Mouse (Mus musculus): Measurements from ENCODE around the gene Wnk1. TPM values are rescaled to one million over a fixed set of nuclear protein-coding genes. Genes with fewer than 3 reads are reported as not detected.
A peak's percentile ranks its signal among the peaks of the same experiment; 100 is the strongest.

Wnk1 gene
- polyA plus RNA-seq, 1 experiment from 2014 or later = 72.7 TPM

DNA sequence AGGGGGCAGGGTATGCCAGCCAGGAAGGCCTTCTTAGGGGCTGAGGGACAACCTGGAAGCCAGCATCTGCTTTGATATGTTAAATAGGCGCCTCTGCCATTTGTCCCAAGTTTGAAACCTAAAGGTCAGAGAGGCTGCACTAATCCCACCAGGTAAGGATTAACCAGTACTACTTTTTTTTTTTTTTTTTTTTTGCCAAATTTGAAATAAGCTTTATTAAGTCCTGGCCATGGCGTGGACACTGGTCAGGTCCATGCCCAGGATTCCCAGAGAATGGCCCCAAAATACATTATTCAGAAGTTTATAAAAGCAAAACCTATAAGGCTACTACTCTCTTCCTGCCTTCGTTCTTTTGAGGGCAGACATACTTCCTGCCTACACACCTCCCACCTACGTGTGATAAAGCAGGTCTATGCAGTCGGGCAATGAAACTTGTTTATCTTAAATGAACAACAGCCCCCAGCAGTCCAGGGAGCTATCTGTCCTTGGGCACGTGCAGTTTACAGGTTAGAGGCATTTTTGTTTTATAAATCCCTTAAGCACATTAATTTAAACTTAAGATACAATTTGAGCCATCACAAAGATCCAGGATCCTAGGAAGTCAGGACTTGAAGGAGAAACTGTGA, 27.2 kb upstream of the Wnk1 start:
- no peak for DNase-seq (ENCODE audit: low spot score)
- H3K36me3 ChIP-seq (ENCODE audit: insufficient read depth, low read length) = no peaks in the 10 kb centered on the region
- no peak for TF ChIP-seq EP300 (IDR thresholded peaks at IDR 0.05)
- no peak for TF ChIP-seq CTCF (IDR thresholded peaks at IDR 0.05)
- no peak overlapping the region for H3K27ac ChIP-seq (ENCODE audit: low read length)
- H3K27me3 ChIP-seq (replicated peaks; ENCODE audit: insufficient read depth, low read length) = no peaks in the 10 kb centered on the region
- no peak overlapping the region for H3K4me3 ChIP-seq (ENCODE audit: low read depth, low read length)
- no peaks in the 10 kb centered on the region for H3K4me1 ChIP-seq (ENCODE audit: insufficient read depth, low read depth, low read length)
- no peak for ATAC-seq
- no peak overlapping the region for H3K4me2 ChIP-seq (replicated peaks; ENCODE audit: low read depth, low read length)
- H3K9me3 ChIP-seq (ENCODE audit: low read length) = no peaks in the 10 kb centered on the region
- 63% methylated on average over 6 of the region's 6 CpGs for WGBS
- no peak overlapping the region for H3K9ac ChIP-seq (replicated peaks; ENCODE audit: low read depth)

DNA sequence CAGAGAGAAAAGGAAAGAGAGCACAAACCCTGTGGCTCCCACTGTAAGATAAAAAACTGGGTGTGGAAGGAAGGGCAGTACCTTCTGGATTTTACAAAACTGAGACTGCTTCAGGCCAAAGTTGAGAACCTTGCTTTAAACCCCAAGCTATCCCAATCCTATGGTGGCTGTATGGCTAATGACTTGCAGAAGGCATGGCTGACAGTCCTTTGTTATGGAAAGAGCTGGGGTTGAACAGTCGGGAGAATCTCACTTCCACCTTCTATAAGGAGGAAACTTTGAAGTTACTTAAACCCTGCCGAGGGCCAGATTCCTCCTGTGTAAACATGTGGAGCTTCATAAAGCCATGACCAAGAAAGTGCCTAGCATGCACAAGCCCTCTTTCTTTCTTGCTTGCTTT, 26.2 kb upstream of the Wnk1 start:
- H3K36me3 ChIP-seq (ENCODE audit: insufficient read depth, low read length) = no peaks in the 10 kb centered on the region
- no peaks in the 10 kb centered on the region for H3K4me1 ChIP-seq (ENCODE audit: insufficient read depth, low read depth, low read length)
- no peak overlapping the region for H3K9ac ChIP-seq (replicated peaks; ENCODE audit: low read depth)
- H3K27me3 ChIP-seq (replicated peaks; ENCODE audit: insufficient read depth, low read length) = no peaks in the 10 kb centered on the region
- ATAC-seq = no peak
- H3K27ac ChIP-seq (ENCODE audit: low read length) = no peak overlapping the region
- no peak overlapping the region for H3K4me3 ChIP-seq (ENCODE audit: low read depth, low read length)
- DNase-seq (ENCODE audit: low spot score) = no peak
- no peaks in the 10 kb centered on the region for H3K9me3 ChIP-seq (ENCODE audit: low read length)
- TF ChIP-seq EP300 (IDR thresholded peaks at IDR 0.05) = no peak
- no peak for TF ChIP-seq CTCF (IDR thresholded peaks at IDR 0.05)
- 19% methylated on average over 2 of the region's 2 CpGs for WGBS
- no peak overlapping the region for H3K4me2 ChIP-seq (replicated peaks; ENCODE audit: low read depth, low read length)

DNA sequence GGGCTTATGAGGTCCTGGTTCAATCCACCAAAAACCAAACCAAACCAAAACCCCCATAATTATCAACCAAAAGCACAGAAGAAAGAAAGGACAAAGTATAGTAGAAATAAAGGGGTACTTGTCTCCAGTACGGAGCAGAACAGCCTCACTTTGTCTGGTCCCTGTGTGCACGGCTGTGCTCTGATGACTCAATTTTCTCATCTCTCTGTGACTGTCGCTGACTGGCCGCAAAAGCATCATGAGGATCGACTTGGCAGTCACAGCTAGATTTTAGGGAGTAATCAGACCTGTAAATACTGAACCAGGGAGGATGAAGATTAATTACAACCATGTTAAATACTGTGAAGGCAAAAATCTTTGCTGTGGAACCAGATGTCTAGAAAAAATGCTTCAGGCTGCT, 24.5 kb upstream of the Wnk1 start:
- Histone ChIP-seq H3K4me2 (replicated peaks; ENCODE audit: low read depth, low read length) (no peak overlapping the region), H3K4me1 (ENCODE audit: insufficient read depth, low read depth, low read length) (no peaks in the 10 kb centered on the region), H3K4me3 (ENCODE audit: low read depth, low read length) (no peak overlapping the region), H3K36me3 (ENCODE audit: insufficient read depth, low read length) (no peaks in the 10 kb centered on the region), H3K9ac (replicated peaks; ENCODE audit: low read depth) (no peak overlapping the region), H3K9me3 (ENCODE audit: low read length) (no peaks in the 10 kb centered on the region), H3K27me3 (replicated peaks; ENCODE audit: insufficient read depth, low read length) (no peaks in the 10 kb centered on the region), H3K27ac (ENCODE audit: low read length) (no peak overlapping the region)
- no peak for ATAC-seq
- TF ChIP-seq CTCF (IDR thresholded peaks at IDR 0.05) = no peak
- no peak for TF ChIP-seq EP300 (IDR thresholded peaks at IDR 0.05)
- no peak for DNase-seq (ENCODE audit: low spot score)
- 79% methylated on average over 5 of the region's 5 CpGs for WGBS

DNA sequence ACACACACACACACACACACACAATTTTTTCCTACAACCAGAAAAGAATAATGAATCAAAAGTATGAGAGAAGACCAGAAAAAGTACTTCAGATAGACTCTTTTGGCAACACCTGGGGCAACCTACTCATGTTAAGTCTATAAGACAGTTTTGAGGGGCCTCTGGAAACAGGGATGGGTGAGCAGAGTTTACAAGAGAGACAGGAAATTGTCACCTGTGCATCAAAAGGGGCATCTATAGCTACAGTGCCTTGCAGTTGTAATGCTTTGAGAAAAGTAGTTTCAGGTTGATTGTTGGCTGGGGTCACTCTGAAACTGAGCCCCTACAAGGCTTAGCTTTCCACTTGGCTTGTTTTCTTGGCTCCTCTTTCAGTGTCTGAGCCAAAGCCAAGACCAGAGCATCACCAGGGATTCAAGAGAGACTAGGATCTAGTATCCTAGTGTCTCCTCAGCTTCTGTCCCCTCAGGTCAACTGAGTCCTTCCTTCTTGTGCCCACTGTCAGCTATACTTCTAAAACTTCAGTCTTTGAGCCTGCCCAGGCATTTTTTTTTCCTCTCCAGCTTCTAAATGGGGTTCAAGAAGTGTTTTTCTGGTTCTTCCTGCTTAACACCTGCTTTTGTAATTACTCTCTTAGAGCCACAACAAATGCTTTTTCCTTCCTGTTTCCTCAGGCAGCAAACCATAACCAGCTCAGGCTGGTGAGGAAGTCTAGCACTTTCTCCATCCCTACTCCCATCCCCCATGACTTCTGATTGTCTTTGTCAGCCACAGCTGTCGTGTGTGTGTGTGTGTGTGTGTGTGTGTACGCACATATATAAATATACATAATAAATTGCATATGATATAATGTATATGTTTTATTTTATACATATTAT, 17.4 kb upstream of the Wnk1 start:
- WGBS = 65% methylated on average over 2 of the region's 2 CpGs
- DNase-seq (ENCODE audit: low spot score) (peak; percentile 31), ATAC-seq (no peak)
- TF ChIP-seq CTCF (IDR thresholded peaks at IDR 0.05) (no peak), EP300 (IDR thresholded peaks at IDR 0.05) (no peak)
- H3K9ac ChIP-seq (replicated peaks; ENCODE audit: low read depth) = no peak overlapping the region
- H3K27ac ChIP-seq (ENCODE audit: low read length) = no peak overlapping the region
- no peaks in the 10 kb centered on the region for H3K36me3 ChIP-seq (ENCODE audit: insufficient read depth, low read length)
- no peaks in the 10 kb centered on the region for H3K27me3 ChIP-seq (replicated peaks; ENCODE audit: insufficient read depth, low read length)
- no peak overlapping the region for H3K4me3 ChIP-seq (ENCODE audit: low read depth, low read length)
- no peak overlapping the region for H3K4me2 ChIP-seq (replicated peaks; ENCODE audit: low read depth, low read length)
- H3K9me3 ChIP-seq (ENCODE audit: low read length) = no peaks in the 10 kb centered on the region
- no peaks in the 10 kb centered on the region; the same call in 1 of the 2 replicates for H3K4me1 ChIP-seq (ENCODE audit: insufficient read depth, low read depth, low read length)

DNA sequence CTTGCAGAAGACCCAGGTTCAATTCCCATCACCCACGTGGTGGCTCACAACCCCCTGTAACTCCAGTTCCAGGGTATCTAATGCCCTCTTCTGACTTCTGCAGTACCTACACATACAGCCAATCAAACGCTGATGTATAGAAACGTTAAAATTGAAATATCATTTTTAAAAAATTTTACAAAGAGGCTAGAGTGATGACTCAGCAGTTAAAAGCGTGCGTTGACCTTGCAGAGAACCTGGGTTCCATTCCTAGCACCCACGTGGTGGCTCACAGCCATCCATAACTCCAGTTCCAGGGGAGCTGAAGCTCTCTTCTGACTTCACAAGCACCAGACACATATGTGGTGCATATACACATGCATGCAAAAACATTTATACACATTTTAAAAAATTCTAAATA, 15.9 kb upstream of the Wnk1 start:
- 78% methylated on average over 6 of the region's 6 CpGs for WGBS
- Histone ChIP-seq H3K4me1 (ENCODE audit: insufficient read depth, low read depth, low read length) (no peaks in the 10 kb centered on the region; the same call in 1 of the 2 replicates), H3K27me3 (replicated peaks; ENCODE audit: insufficient read depth, low read length) (no peaks in the 10 kb centered on the region), H3K9ac (replicated peaks; ENCODE audit: low read depth) (no peak overlapping the region), H3K9me3 (ENCODE audit: low read length) (no peaks in the 10 kb centered on the region), H3K4me3 (ENCODE audit: low read depth, low read length) (no peak overlapping the region), H3K36me3 (ENCODE audit: insufficient read depth, low read length) (no peaks in the 10 kb centered on the region), H3K4me2 (replicated peaks; ENCODE audit: low read depth, low read length) (no peak overlapping the region), H3K27ac (ENCODE audit: low read length) (no peak overlapping the region)
- TF ChIP-seq CTCF (IDR thresholded peaks at IDR 0.05) (no peak), EP300 (IDR thresholded peaks at IDR 0.05) (no peak)
- DNase-seq (ENCODE audit: low spot score) = no peak
- no peak for ATAC-seq

DNA sequence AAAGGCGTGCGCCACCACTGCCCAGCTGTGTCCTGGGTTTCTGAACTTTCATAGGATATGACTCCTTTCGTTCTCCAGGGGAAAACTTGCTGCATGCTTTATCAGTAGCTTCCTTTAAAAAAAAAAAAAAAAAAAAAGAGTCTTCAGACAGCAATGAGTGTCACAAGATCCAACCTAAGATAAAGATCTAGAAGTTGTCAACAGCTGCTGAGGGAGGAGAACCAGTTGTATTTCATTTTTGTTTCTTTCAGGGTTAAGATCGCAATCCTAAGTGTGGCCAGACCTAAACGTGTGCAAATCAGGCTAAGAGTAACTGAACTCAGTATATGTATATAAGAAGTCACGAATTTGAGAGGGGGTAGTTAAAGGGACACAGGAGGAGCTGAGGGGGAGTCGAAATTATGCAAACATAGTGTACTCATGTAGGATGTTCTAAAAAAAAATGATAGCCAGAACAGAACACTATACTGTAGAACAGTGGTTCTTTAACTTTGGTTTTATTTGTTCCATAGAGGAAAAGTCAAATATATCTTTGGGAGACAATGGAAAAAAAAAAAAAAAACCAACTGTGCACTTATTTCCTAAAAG, 9.3 kb upstream of the Wnk1 start:
- ATAC-seq = no peak
- H3K9me3 ChIP-seq (ENCODE audit: low read length) = no peaks in the 10 kb centered on the region
- H3K9ac ChIP-seq (replicated peaks; ENCODE audit: low read depth) = no peak overlapping the region
- DNase-seq (ENCODE audit: low spot score) = no peak
- TF ChIP-seq EP300 (IDR thresholded peaks at IDR 0.05) = no peak
- TF ChIP-seq CTCF (IDR thresholded peaks at IDR 0.05) = no peak
- no peak overlapping the region for H3K4me3 ChIP-seq (ENCODE audit: low read depth, low read length)
- H3K36me3 ChIP-seq (ENCODE audit: insufficient read depth, low read length) = no peaks in the 10 kb centered on the region
- H3K4me1 ChIP-seq (ENCODE audit: insufficient read depth, low read depth, low read length) = no peaks in the 10 kb centered on the region
- no peak overlapping the region for H3K27ac ChIP-seq (ENCODE audit: low read length)
- H3K27me3 ChIP-seq (replicated peaks; ENCODE audit: insufficient read depth, low read length) = no peaks in the 10 kb centered on the region
- no peak overlapping the region for H3K4me2 ChIP-seq (replicated peaks; ENCODE audit: low read depth, low read length)
- 52% methylated on average over 7 of the region's 7 CpGs for WGBS
